Mouse (Mus musculus) thymus, postnatal 25 days (tissue): ENCODE results near the gene Gja4.

Source experiments
- DNase-seq: peaks from one replicate; pipeline ENCODE4 v3.0.0; 2022

Gene Gja4

GRCm38 (mm10) chr4:127313861-127314260, at the start of gene Gja4:
Gene Gja4 (minus strand): TSS chr4:127314039.
- DNase-seq, result peak; percentile 46

- DNase-seq, result no peak
These were observed 49.5 kb upstream of the Gja4 start for GRCm38 (mm10) chr4:127363331-127363730.

- DNase-seq, result no peak
These were observed 48.7 kb upstream of the Gja4 start for GRCm38 (mm10) chr4:127362520-127362919.

GRCm38 (mm10) chr4:127358018-127358417, 44.2 kb upstream of the Gja4 start, which contains the start of gene Gjb5:
Gene Gjb5 (minus strand): TSS chr4:127358181.
- no peak for DNase-seq

GRCm38 (mm10) chr4:127354506-127355485, 41.0 kb upstream of the Gja4 start:
- no peak for DNase-seq

- DNase-seq, result no peak
These were observed 40.2 kb upstream of the Gja4 start, which contains the start of gene Gjb4 for GRCm38 (mm10) chr4:127353951-127354438. Gene Gjb4 (minus strand): TSS chr4:127354081.

GRCm38 (mm10) chr4:127352594-127352993, 38.8 kb upstream of the Gja4 start:
- no peak for DNase-seq

GRCm38 (mm10) chr4:127349560-127350300, 35.9 kb upstream of the Gja4 start:
- DNase-seq, result no peak

- DNase-seq, result no peak
These were observed 31.2 kb upstream of the Gja4 start for GRCm38 (mm10) chr4:127345000-127345399.

GRCm38 (mm10) chr4:127341372-127341771, 27.5 kb upstream of the Gja4 start:
- no peak for DNase-seq

- no peak for DNase-seq
These were observed 23.8 kb upstream of the Gja4 start for GRCm38 (mm10) chr4:127337668-127338067.

- DNase-seq, result no peak
These were observed 21.1 kb upstream of the Gja4 start for GRCm38 (mm10) chr4:127334870-127335504.

GRCm38 (mm10) chr4:127331171-127331570, 17.3 kb upstream of the Gja4 start:
- no peak for DNase-seq

- no peak for DNase-seq
These were observed 16.6 kb upstream of the Gja4 start, which contains the start of gene Gjb3 for GRCm38 (mm10) chr4:127330181-127331100. Gene Gjb3 (minus strand): TSS chr4:127330844.

GRCm38 (mm10) chr4:127329751-127330150, 15.9 kb upstream of the Gja4 start:
- DNase-seq, result no peak

- DNase-seq, result no peak
These were observed 15.2 kb upstream of the Gja4 start for GRCm38 (mm10) chr4:127329046-127329445.

- DNase-seq, result no peak
These were observed 14.5 kb upstream of the Gja4 start for GRCm38 (mm10) chr4:127328378-127328777.

- DNase-seq, result no peak
These were observed 13.9 kb upstream of the Gja4 start for GRCm38 (mm10) chr4:127327749-127328148.

- DNase-seq, result no peak
These were observed 13.4 kb upstream of the Gja4 start for GRCm38 (mm10) chr4:127327258-127327657.

GRCm38 (mm10) chr4:127325276-127325675, 11.4 kb upstream of the Gja4 start:
- no peak for DNase-seq

GRCm38 (mm10) chr4:127324759-127325158, 10.9 kb upstream of the Gja4 start:
- DNase-seq, result peak; percentile 49

- no peak for DNase-seq
These were observed 10.5 kb upstream of the Gja4 start for GRCm38 (mm10) chr4:127324296-127324695.
